Mouse (Mus musculus): ENCODE results near the gene Ptprh. TPM values are rescaled to one million over a fixed set of nuclear protein-coding genes. Genes with fewer than 3 reads are reported as not detected.

The Ptprh gene
- polyA plus RNA-seq, 1 experiment from 2014 or later, result not detected

DNA sequence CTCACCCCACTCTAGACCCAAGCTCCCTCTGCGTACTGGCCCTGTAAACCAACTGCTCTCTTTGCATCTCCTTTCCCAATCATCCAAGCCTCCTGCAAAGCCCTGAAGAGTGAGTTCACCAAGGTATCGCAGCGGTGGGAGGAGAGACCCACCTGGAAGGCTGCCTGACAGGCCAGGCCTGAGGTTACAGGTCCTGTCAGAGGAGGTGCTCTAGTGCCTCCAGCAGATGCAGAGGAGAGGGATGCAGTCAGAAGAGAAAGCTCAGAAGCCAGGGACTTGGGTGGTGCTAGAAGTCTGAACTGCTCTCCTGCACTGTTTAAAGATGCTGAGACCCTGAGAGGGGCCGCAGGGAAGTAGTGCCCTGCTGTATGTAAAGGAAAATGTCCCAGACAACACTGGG lies 104.8 kb downstream of the Ptprh start:
- ATAC-seq (ENCODE audit: low read depth) (no peak), DNase-seq (no peak)
- Histone ChIP-seq H3K9me3 (replicated peaks) (no peaks in the 10 kb centered on the region), H3K27me3 (no peaks in the 10 kb centered on the region), H3K27ac (peak overlapping the region; percentile 23; the same call in 1 of the 2 replicates), H3K9ac (peak overlapping the region; percentile 98), H3K4me1 (replicated peaks) (peaks cover 75% of the 10 kb centered on the region), H3K4me2 (peak overlapping the region; percentile 87), H3K36me3 (peaks cover 46% of the 10 kb centered on the region), H3K4me3 (replicated peaks) (peak overlapping the region; percentile 24)
- WGBS (ENCODE audit: insufficient replicate concordance), result 89% methylated on average over 4 of the region's 4 CpGs

Small RNAs within 50 kb of the gene (microRNA-seq; reads per million reads assigned to microRNA genes)
- gene Gm23577, result not detected

Other genes starting within 250 kb of the Ptprh start
- 4.3 and 4.6 TPM in 2 replicates for gene Gp6, start 206.3 kb downstream of the Ptprh start, polyA plus RNA-seq (2015; fragmentation: Nextera tagmentation; extraction: Ambion mirVana)
- gene Rdh13, start 158.4 kb downstream of the Ptprh start, polyA plus RNA-seq (2015; fragmentation: Nextera tagmentation; extraction: Ambion mirVana), result 7.7 and 7.9 TPM in 2 replicates
- gene Eps8l1, start 143.4 kb downstream of the Ptprh start, polyA plus RNA-seq (2015; fragmentation: Nextera tagmentation; extraction: Ambion mirVana), result 1.4 TPM in 2 replicates
- 17.1 and 18.8 TPM in 2 replicates for gene Ppp1r12c, start 102.4 kb downstream of the Ptprh start, polyA plus RNA-seq (2015; fragmentation: Nextera tagmentation; extraction: Ambion mirVana)
- 13.2 and 13.4 TPM in 2 replicates for gene Tnnt1, start 87.7 kb downstream of the Ptprh start, polyA plus RNA-seq (2015; fragmentation: Nextera tagmentation; extraction: Ambion mirVana)
- gene Tnni3, start 79.8 kb downstream of the Ptprh start, polyA plus RNA-seq (2015; fragmentation: Nextera tagmentation; extraction: Ambion mirVana), result 1.1 and 4.5 TPM in 2 replicates
- gene Dnaaf3, start 71.6 kb downstream of the Ptprh start, polyA plus RNA-seq (2015; fragmentation: Nextera tagmentation; extraction: Ambion mirVana), result 0.13 and 0.24 TPM in 2 replicates
- gene Syt5, start 56.5 kb downstream of the Ptprh start, polyA plus RNA-seq (2015; fragmentation: Nextera tagmentation; extraction: Ambion mirVana), result 0.39 and 0.46 TPM in 2 replicates
- 22.6 and 25.1 TPM in 2 replicates for gene Tmem86b, start 27.4 kb upstream of the Ptprh start, polyA plus RNA-seq (2015; fragmentation: Nextera tagmentation; extraction: Ambion mirVana)
- 5.7 and 7.1 TPM in 2 replicates for gene Ppp6r1, start 55.0 kb upstream of the Ptprh start, polyA plus RNA-seq (2015; fragmentation: Nextera tagmentation; extraction: Ambion mirVana)
- 77.8 and 83.4 TPM in 2 replicates for gene Hspbp1, start 81.0 kb upstream of the Ptprh start, polyA plus RNA-seq (2015; fragmentation: Nextera tagmentation; extraction: Ambion mirVana)
- 0.08 and 0.10 TPM in 2 replicates for gene Brsk1, start 86.6 kb upstream of the Ptprh start, polyA plus RNA-seq (2015; fragmentation: Nextera tagmentation; extraction: Ambion mirVana)
- gene Tmem150b, start 121.2 kb upstream of the Ptprh start, polyA plus RNA-seq (2015; fragmentation: Nextera tagmentation; extraction: Ambion mirVana), result 0.09 and 0.15 TPM in 2 replicates
- gene Kmt5c, start 136.1 kb upstream of the Ptprh start, polyA plus RNA-seq (2015; fragmentation: Nextera tagmentation; extraction: Ambion mirVana), result 61.6 and 63.9 TPM in 2 replicates
- gene Cox6b2, start 149.1 kb upstream of the Ptprh start, polyA plus RNA-seq (2015; fragmentation: Nextera tagmentation; extraction: Ambion mirVana), result 98.6 and 105 TPM in 2 replicates
- gene Fam71e2, start 167.3 kb upstream of the Ptprh start, polyA plus RNA-seq (2015; fragmentation: Nextera tagmentation; extraction: Ambion mirVana), result not detected in 2 replicates
- 0.05 TPM in 1 of 2 replicates, not detected in the other for gene Il11, start 178.8 kb upstream of the Ptprh start, polyA plus RNA-seq (2015; fragmentation: Nextera tagmentation; extraction: Ambion mirVana)
- 0.44 TPM in 1 of 2 replicates, not detected in the other for gene Tmem190, start 178.9 kb upstream of the Ptprh start, polyA plus RNA-seq (2015; fragmentation: Nextera tagmentation; extraction: Ambion mirVana)
- 13.7 and 14.6 TPM in 2 replicates for gene Tmem238, start 185.6 kb upstream of the Ptprh start, polyA plus RNA-seq (2015; fragmentation: Nextera tagmentation; extraction: Ambion mirVana)
- 242 and 279 TPM in 2 replicates for gene Rpl28, start 188.8 kb upstream of the Ptprh start, polyA plus RNA-seq (2015; fragmentation: Nextera tagmentation; extraction: Ambion mirVana)
- gene Ube2s, start 208.5 kb upstream of the Ptprh start, polyA plus RNA-seq (2015; fragmentation: Nextera tagmentation; extraction: Ambion mirVana), result 282 and 292 TPM in 2 replicates
- gene Shisa7, start 240.7 kb upstream of the Ptprh start, polyA plus RNA-seq (2015; fragmentation: Nextera tagmentation; extraction: Ambion mirVana), result not detected in 2 replicates

All from liver, embryonic 13.5 days (tissue).